Mouse (Mus musculus) heart, adult 2 months (tissue): Measurements from ENCODE around the gene Bmp7.

ENCODE experiments used
- CTCF ChIP-seq: fragments of 200-600 bp; IDR thresholded peaks from 2 replicates; pipeline ENCODE4 v1.8.1; 2022; ENCODE audit warnings: antibody characterized with exemption, mild to moderate bottlenecking, moderate library complexity
- POLR2A ChIP-seq: fragments of 200-500 bp; IDR thresholded peaks from 2 replicates; pipeline ENCODE4 v1.6.1; 2011; ENCODE audit warnings: mild to moderate bottlenecking, low read depth, low read length, control low read depth; ENCODE audit not compliant: insufficient read depth

GRCm38 (mm10) chr2:172951976-172952375, 11.9 kb upstream of the Bmp7 start:
- no peak for TF ChIP-seq CTCF
- no peak for TF ChIP-seq POLR2A
